Mouse (Mus musculus): Measurements from ENCODE around the gene Adcy1. TPM values are rescaled to one million over a fixed set of nuclear protein-coding genes. Genes with fewer than 3 reads are reported as not detected.
"Not testable (repeated sequence)": the region's sequence is repeated elsewhere in the genome, so short reads cannot be mapped to it uniquely, and the experiment has no call there.

The Adcy1 gene
- polyA plus RNA-seq, 1 experiment from 2014 or later: 1.6 TPM

DNA sequence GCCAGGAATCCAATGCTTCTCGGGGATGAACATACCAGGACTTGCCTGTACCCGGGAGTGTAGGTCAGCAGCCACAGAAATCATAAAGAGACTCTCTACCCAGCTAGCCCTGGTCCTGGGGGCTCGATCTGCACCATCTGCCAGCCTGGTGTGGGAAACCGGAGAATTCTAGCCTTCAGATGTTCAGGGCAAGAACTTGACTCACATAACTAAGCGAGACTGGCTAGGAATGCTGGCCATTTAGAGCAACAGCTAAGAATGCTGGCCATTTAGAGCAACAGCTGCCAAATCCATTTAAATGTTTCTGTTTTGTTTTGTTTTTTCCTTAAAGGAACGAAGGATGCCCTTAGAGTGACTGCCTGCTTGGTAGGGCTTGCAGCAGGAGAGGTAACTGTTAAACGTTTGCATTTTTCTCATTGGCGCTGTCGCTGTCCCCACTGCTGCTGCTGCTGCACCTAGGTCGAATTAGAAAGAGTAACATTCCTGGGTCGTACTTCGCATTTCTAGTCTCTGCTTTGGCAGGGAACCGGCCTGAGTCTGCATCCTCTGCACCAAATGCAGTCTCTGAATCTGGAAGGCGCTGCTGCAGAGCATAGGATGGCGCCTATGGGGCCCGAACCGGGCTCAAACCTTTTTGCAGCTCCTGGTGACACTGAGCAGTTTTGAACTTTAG is 149.0 kb downstream of the Adcy1 start:
- peaks cover 33% of the 10 kb centered on the region for H3K27me3 ChIP-seq
- peak overlapping the region; percentile 86 for H3K4me2 ChIP-seq
- peaks cover 22% of the 10 kb centered on the region for H3K4me1 ChIP-seq
- no peak overlapping the region for H3K27ac ChIP-seq
- no peaks in the 10 kb centered on the region for H3K9me3 ChIP-seq (replicated peaks)
- peak overlapping the region; percentile 58 for H3K4me3 ChIP-seq
- no peaks in the 10 kb centered on the region for H3K36me3 ChIP-seq (ENCODE audit: poor library complexity, severe bottlenecking)
- no peak overlapping the region for H3K9ac ChIP-seq
- no peak for ATAC-seq
- WGBS: 23% methylated on average over 17 of the region's 17 CpGs

GRCm38 (mm10) chr11:7213161-7213500 is 149.8 kb downstream of the Adcy1 start:
- peaks cover 33% of the 10 kb centered on the region for H3K27me3 ChIP-seq
- ATAC-seq: no peak
- H3K4me2 ChIP-seq: peak overlapping the region; percentile 86
- peak overlapping the region; percentile 74 for H3K9ac ChIP-seq
- H3K36me3 ChIP-seq (ENCODE audit: poor library complexity, severe bottlenecking): no peaks in the 10 kb centered on the region
- peaks cover 22% of the 10 kb centered on the region for H3K4me1 ChIP-seq
- peak overlapping the region; percentile 62 for H3K27ac ChIP-seq
- WGBS: 1% methylated on average over 19 of the region's 19 CpGs
- H3K9me3 ChIP-seq (replicated peaks): no peaks in the 10 kb centered on the region
- H3K4me3 ChIP-seq: peak overlapping the region; percentile 58

DNA sequence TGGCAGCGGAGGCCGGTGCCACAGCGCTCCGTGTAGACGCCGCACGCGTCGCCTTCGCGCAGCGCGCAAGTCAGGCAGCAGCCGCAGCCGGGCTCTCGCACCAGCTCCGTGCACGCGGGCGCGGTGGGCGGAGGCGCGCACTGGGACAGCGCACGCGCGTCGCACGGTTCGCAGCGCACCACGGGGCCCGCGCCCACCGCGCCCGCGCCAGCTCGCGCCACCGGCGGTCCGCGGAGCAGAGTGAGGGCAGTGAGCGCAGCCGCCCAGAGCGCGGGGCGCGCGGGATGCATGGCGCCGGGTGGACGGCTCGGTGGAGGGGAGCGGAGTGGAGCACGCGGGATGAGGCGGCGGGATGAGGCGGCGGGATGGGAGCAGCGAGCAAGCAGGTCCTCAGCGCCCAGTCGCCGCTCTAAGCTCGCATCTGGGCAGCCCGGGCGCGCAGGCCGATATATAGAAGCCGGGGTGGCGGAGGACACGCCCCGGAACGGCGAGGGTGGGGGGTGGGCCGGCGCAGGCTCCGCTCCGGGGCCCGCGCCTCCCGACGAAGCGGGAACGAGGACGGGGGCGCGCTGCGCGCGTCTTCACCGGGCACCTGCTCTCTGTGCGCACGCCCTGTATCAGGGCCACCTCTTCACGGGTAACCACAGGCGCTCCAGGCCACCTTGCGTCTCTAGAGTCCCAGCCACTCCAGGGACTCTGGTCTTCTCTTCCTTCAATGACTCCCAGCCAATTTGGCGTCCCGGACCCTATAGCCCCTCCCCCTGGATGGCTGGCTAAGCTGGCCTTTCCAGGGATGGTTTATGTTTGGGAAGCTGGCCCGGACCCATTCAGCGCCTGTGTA is 150.4 kb downstream of the Adcy1 start, which contains the start of gene Igfbp3:
Igfbp3 (minus strand) TSS at position 423 of the 841 bp plus-strand sequence.
- Histone ChIP-seq H3K9ac (peak within 1 kb of the TSS; percentile 74), H3K27ac (peak within 1 kb of the TSS; percentile 62), H3K27me3 (peaks cover 33% of the 10 kb centered on the region), H3K4me1 (peaks cover 22% of the 10 kb centered on the region), H3K4me2 (peak within 1 kb of the TSS; percentile 86), H3K4me3 (peak within 1 kb of the TSS; percentile 58), H3K9me3 (replicated peaks) (no peaks in the 10 kb centered on the region), H3K36me3 (ENCODE audit: poor library complexity, severe bottlenecking) (no peaks in the 10 kb centered on the region)
- ATAC-seq: peak; percentile 92
- WGBS: under 1% methylated on average over 85 of the region's 104 CpGs

- ATAC-seq: no peak; the same call in 1 of the 2 replicates
- H3K4me1 ChIP-seq: peaks cover 22% of the 10 kb centered on the region
- peak overlapping the region; percentile 58 for H3K4me3 ChIP-seq
- peak overlapping the region; percentile 86 for H3K4me2 ChIP-seq
- H3K9me3 ChIP-seq (replicated peaks): no peaks in the 10 kb centered on the region
- WGBS: under 1% methylated on average over 12 of the region's 12 CpGs
- H3K27ac ChIP-seq: no peak overlapping the region
- peaks cover 33% of the 10 kb centered on the region for H3K27me3 ChIP-seq
- H3K36me3 ChIP-seq (ENCODE audit: poor library complexity, severe bottlenecking): no peaks in the 10 kb centered on the region
- H3K9ac ChIP-seq: peak overlapping the region; percentile 74
These were observed 151.0 kb downstream of the Adcy1 start for GRCm38 (mm10) chr11:7214342-7214660.

DNA sequence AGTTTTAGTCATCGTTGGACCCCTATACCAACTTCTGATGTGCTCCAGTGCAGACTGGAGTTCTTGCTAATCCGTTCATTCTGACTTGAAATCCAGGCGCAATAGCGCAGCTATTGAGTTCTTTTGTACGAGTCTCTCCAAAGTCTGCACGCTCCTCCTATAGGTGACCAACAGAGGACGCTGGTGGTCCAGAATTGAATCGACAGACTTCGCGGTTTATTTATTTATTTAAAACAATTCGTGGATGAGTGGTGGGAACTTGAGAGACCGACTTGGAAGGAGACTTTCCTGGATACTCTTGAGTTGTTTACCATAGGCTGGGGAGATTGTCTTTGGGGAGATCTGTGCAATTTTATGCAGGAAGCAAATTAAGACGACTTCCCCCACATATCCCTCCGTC is 151.5 kb downstream of the Adcy1 start:
- Histone ChIP-seq H3K27ac (no peak overlapping the region), H3K27me3 (peaks cover 33% of the 10 kb centered on the region), H3K4me3 (peak overlapping the region; percentile 58; the same call in 1 of the 2 replicates), H3K9ac (no peak overlapping the region), H3K9me3 (replicated peaks) (no peaks in the 10 kb centered on the region), H3K4me1 (peaks cover 22% of the 10 kb centered on the region), H3K4me2 (peak overlapping the region; percentile 86), H3K36me3 (ENCODE audit: poor library complexity, severe bottlenecking) (no peaks in the 10 kb centered on the region)
- ATAC-seq: no peak
- 7% methylated on average over 14 of the region's 14 CpGs for WGBS

DNA sequence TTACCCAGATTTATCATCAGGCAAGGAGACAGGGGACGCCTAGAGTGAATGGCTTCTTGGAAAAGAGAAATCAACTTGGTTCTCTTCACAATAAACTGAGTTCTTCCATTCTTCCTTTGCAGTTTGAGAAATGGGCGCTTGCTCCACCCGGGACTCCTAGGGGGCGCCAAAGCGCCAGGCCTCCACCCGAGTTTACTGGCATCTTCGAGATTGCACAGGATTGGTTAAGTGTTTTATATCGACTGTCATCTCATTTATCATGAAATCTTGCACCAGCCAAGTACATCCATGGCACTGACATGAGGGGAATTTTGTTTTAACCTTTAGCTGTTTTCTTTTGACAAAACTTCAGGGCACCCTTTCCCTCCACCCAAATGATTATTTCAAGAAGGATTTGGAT is 152.4 kb downstream of the Adcy1 start:
- H3K4me1 ChIP-seq: peaks cover 22% of the 10 kb centered on the region
- H3K36me3 ChIP-seq (ENCODE audit: poor library complexity, severe bottlenecking): no peaks in the 10 kb centered on the region
- WGBS: 8% methylated on average over 8 of the region's 8 CpGs
- no peak overlapping the region for H3K27ac ChIP-seq
- H3K9ac ChIP-seq: no peak overlapping the region
- H3K9me3 ChIP-seq (replicated peaks): no peaks in the 10 kb centered on the region
- peaks cover 32% of the 10 kb centered on the region for H3K27me3 ChIP-seq
- H3K4me2 ChIP-seq: no peak overlapping the region
- no peak for ATAC-seq
- H3K4me3 ChIP-seq: no peak overlapping the region

DNA sequence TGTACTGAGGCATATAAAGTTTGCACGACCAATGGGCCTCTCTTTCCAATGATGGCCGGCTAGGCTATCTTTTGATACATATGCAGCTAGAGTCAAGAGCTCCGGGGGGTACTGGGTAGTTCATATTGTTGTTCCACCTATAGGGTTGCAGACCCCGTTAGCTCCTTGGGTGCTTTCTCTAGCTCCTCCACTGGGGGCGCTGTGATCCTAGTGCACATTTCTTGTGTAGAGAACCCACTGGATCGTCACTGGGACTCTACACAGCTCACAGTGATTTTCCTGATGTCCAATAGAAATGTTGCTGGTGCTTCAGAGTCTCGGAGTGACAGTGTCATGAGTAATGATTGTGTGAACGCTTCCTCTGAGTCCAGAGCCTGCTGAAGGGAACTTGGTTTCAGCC is 158.5 kb downstream of the Adcy1 start:
- H3K9ac ChIP-seq; H3K36me3 ChIP-seq (ENCODE audit: poor library complexity, severe bottlenecking): not testable (repeated sequence)
- WGBS: 78% methylated on average over 8 of the region's 8 CpGs

DNA sequence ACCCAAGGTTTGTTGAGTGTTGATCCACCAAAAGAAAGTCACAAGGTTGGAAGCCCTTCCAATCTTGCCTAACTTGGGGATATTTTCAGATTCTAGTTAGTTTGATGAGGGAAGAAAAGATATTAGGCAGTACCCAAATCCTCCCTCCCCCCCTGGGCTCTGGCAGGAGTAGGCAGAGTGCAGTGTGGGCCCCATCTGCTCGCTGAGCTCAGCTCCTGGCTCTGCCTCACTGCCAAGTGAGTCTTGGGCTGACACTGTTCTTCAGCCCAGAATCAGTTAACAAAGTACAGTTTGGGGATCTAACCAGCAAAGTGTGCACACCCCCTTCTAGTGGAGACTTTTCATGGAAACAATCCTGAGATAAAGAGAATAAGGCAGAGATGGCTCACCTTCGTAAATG is 162.9 kb downstream of the Adcy1 start:
- H3K9ac ChIP-seq: no peak overlapping the region
- no peaks in the 10 kb centered on the region for H3K27me3 ChIP-seq
- WGBS: 69% methylated on average over 2 of the region's 2 CpGs
- no peak overlapping the region for H3K4me2 ChIP-seq
- no peak overlapping the region for H3K4me3 ChIP-seq
- no peaks in the 10 kb centered on the region; the same call in 1 of the 2 replicates for H3K9me3 ChIP-seq (replicated peaks)
- ATAC-seq: peak; percentile 80; the same call in 1 of the 2 replicates
- no peaks in the 10 kb centered on the region for H3K36me3 ChIP-seq (ENCODE audit: poor library complexity, severe bottlenecking)
- H3K27ac ChIP-seq: no peak overlapping the region
- H3K4me1 ChIP-seq: no peaks in the 10 kb centered on the region

More for the DNA sequence above, 158.5 kb downstream of the Adcy1 start:
- H3K4me1 ChIP-seq; H3K4me3 ChIP-seq; H3K27me3 ChIP-seq; H3K27ac ChIP-seq; H3K4me2 ChIP-seq; H3K9me3 ChIP-seq (replicated peaks); ATAC-seq: not testable (repeated sequence)

GRCm38 (mm10) chr11:7226810-7227550 is 163.7 kb downstream of the Adcy1 start:
- H3K4me1 ChIP-seq: no peaks in the 10 kb centered on the region
- 90% methylated on average over 7 of the region's 7 CpGs for WGBS
- no peaks in the 10 kb centered on the region for H3K27me3 ChIP-seq
- no peaks in the 10 kb centered on the region; the same call in 1 of the 2 replicates for H3K9me3 ChIP-seq (replicated peaks)
- H3K36me3 ChIP-seq (ENCODE audit: poor library complexity, severe bottlenecking): no peaks in the 10 kb centered on the region
- ATAC-seq: no peak
- no peak overlapping the region for H3K4me2 ChIP-seq
- H3K9ac ChIP-seq: no peak overlapping the region
- H3K27ac ChIP-seq: no peak overlapping the region
- H3K4me3 ChIP-seq: no peak overlapping the region

DNA sequence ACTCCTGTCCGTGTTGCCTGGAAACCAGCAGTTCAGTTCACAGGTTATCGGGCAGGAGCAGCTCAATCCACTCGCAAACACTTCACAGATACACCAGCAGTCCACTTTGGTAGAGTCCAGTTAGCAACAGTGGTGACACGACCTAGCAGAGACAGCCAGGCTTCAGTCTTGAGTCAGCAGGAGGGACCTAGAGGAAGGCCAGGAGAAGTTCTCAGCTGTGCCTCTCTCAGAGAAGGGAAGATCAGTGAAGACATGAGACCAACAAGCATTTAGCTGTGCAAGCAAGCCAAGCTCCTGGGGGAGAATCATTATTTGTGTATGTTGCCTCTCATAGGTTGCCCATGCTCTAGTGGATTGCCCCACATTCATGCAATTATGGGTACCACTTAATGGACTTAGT is 164.8 kb downstream of the Adcy1 start:
- no peak for ATAC-seq
- WGBS: 83% methylated on average over 4 of the region's 4 CpGs
- no peaks in the 10 kb centered on the region for H3K27me3 ChIP-seq
- H3K4me1 ChIP-seq: no peaks in the 10 kb centered on the region
- no peak overlapping the region for H3K4me2 ChIP-seq
- H3K9me3 ChIP-seq (replicated peaks): no peaks in the 10 kb centered on the region
- H3K36me3 ChIP-seq (ENCODE audit: poor library complexity, severe bottlenecking): no peaks in the 10 kb centered on the region
- H3K27ac ChIP-seq: no peak overlapping the region
- H3K9ac ChIP-seq: no peak overlapping the region
- no peak overlapping the region for H3K4me3 ChIP-seq
